Mouse (Mus musculus) embryonic facial prominence, embryonic 11.5 days (tissue): Measurements from ENCODE around the gene Tbx2. TPM values are rescaled to one million over a fixed set of nuclear protein-coding genes. Genes with fewer than 3 reads are reported as not detected.

ENCODE experiments used
- ATAC-seq: fragments of 200-750 bp; cut with Nextera tagmentation; replicated peaks from 2 replicates; pipeline ENCODE4 v1.8.0; 2017; ENCODE audit warnings: low read depth; ENCODE audit not compliant: insufficient number of reproducible peaks, low FRiP score, low TSS enrichment
- DNase-seq: peaks from one replicate; pipeline ENCODE4 v3.0.0-alpha.2; 2015; ENCODE audit warnings: low spot score
- H3K27ac ChIP-seq: fragments of 300-500 bp; sonication (generic); replicated peaks from 2 replicates; pipeline ENCODE4 v1.5.1; 2014; ENCODE audit warnings: mild to moderate bottlenecking, low read depth, low read length, control low read depth
- H3K27me3 ChIP-seq: fragments of 300-500 bp; sonication (generic); 2 replicates; pipeline ENCODE4 v1.6.1; 2014; ENCODE audit warnings: mild to moderate bottlenecking, low read length, moderate library complexity, mixed read lengths; ENCODE audit not compliant: control insufficient read depth, insufficient read depth
- H3K36me3 ChIP-seq: fragments of 300-500 bp; sonication (generic); replicated peaks from 2 replicates; pipeline ENCODE4 v1.6.1; 2014; ENCODE audit warnings: low read depth, mild to moderate bottlenecking, low read length, moderate library complexity, mixed read lengths; ENCODE audit not compliant: control insufficient read depth, insufficient read depth
- H3K4me1 ChIP-seq: fragments of 300-500 bp; sonication (generic); 2 replicates; pipeline ENCODE4 v1.6.1; 2014; ENCODE audit warnings: low read length, mixed read lengths; ENCODE audit not compliant: control insufficient read depth, insufficient read depth
- H3K4me2 ChIP-seq: fragments of 300-500 bp; sonication (generic); 2 replicates; pipeline ENCODE4 v1.6.1; 2014; ENCODE audit warnings: low read depth, mild to moderate bottlenecking, control low read depth, low read length, moderate library complexity
- H3K4me3 ChIP-seq: fragments of 300-500 bp; sonication (generic); 2 replicates; pipeline ENCODE4 v1.5.1; 2014; ENCODE audit warnings: low read depth, low read length, control low read depth
- H3K9ac ChIP-seq: fragments of 300-500 bp; sonication (generic); replicated peaks from 2 replicates; pipeline ENCODE4 v1.6.1; 2014; ENCODE audit warnings: mild to moderate bottlenecking, control low read depth, low read length
- H3K9me3 ChIP-seq: fragments of 300-500 bp; sonication (generic); replicated peaks from 2 replicates; pipeline ENCODE4 v1.6.1; 2016; ENCODE audit warnings: mild to moderate bottlenecking, low read length, inconsistent platforms, mixed read lengths; ENCODE audit not compliant: control insufficient read depth
- WGBS: fragments of 180-500 bp; shearing (Covaris S2); extraction: QIAGEN DNeasy Blood & Tissue Kit; methylation state at CpG from one replicate; pipeline ENCODE4 v1.1.7; 2014; 5-methylcytosine and 5-hydroxymethylcytosine counted together
- polyA plus RNA-seq: library from polyadenylated mRNA; unstranded; fragments of >200 nt; fragmentation: Nextera tagmentation; extraction: Ambion mirVana; gene quantifications from 2 replicates; pipeline ENCODE4 v1.2.1, GENCODE M21; 2014

Tbx2 gene
- polyA plus RNA-seq = 22.3 and 25.9 TPM in 2 replicates

- Histone ChIP-seq H3K27ac (peak within 1 kb of the TSS; percentile 96), H3K4me1 (peaks cover 13% of the 10 kb centered on the region), H3K27me3 (peaks cover 41% of the 10 kb centered on the region), H3K36me3 (no peaks in the 10 kb centered on the region), H3K4me3 (peak within 1 kb of the TSS; percentile 79), H3K4me2 (peak within 1 kb of the TSS; percentile 90), H3K9ac (peak within 1 kb of the TSS; percentile 96), H3K9me3 (no peaks in the 10 kb centered on the region)
- 0% methylated on average over 33 of the region's 52 CpGs for WGBS
- ATAC-seq = peak; percentile 79
- peak; percentile 92 for DNase-seq
Observed at GRCm38 (mm10) chr11:85832231-85832924, at the start of gene Tbx2. TSS of gene Tbx2 (plus strand) at chr11:85832551.

- no peak overlapping the region for H3K4me3 ChIP-seq
- peak; percentile 52 for DNase-seq
- no peak overlapping the region for H3K4me2 ChIP-seq
- H3K9ac ChIP-seq = no peak overlapping the region
- H3K27ac ChIP-seq = no peak overlapping the region
- 0 out of 2 replicates have a peak, but pooled peaks have one; percentile 44 for ATAC-seq
- H3K27me3 ChIP-seq = no peaks in the 10 kb centered on the region
- 73% methylated on average over 3 of the region's 3 CpGs for WGBS
- no peaks in the 10 kb centered on the region for H3K9me3 ChIP-seq
- H3K4me1 ChIP-seq = no peaks in the 10 kb centered on the region
- H3K36me3 ChIP-seq = no peaks in the 10 kb centered on the region
Observed at GRCm38 (mm10) chr11:85786113-85786718, 46.1 kb upstream of the Tbx2 start.

- Histone ChIP-seq H3K9me3 (no peaks in the 10 kb centered on the region), H3K9ac (no peak overlapping the region), H3K4me1 (no peaks in the 10 kb centered on the region), H3K4me2 (no peak overlapping the region), H3K36me3 (no peaks in the 10 kb centered on the region), H3K27me3 (no peaks in the 10 kb centered on the region), H3K4me3 (no peak overlapping the region), H3K27ac (no peak overlapping the region)
- WGBS = 85% methylated on average over 7 of the region's 7 CpGs
- ATAC-seq (no peak), DNase-seq (no peak)
Observed at GRCm38 (mm10) chr11:85789750-85790149, 42.6 kb upstream of the Tbx2 start.

GRCm38 (mm10) chr11:85790267-85790666 is 42.1 kb upstream of the Tbx2 start:
- DNase-seq (no peak), ATAC-seq (no peak)
- Histone ChIP-seq H3K4me3 (no peak overlapping the region), H3K9me3 (no peaks in the 10 kb centered on the region), H3K27me3 (no peaks in the 10 kb centered on the region), H3K4me1 (no peaks in the 10 kb centered on the region), H3K9ac (no peak overlapping the region), H3K36me3 (no peaks in the 10 kb centered on the region), H3K27ac (no peak overlapping the region), H3K4me2 (no peak overlapping the region)
- WGBS = 76% methylated on average over 2 of the region's 2 CpGs

GRCm38 (mm10) chr11:85791212-85791611 is 41.1 kb upstream of the Tbx2 start:
- Histone ChIP-seq H3K27ac (no peak overlapping the region), H3K9ac (no peak overlapping the region), H3K27me3 (no peaks in the 10 kb centered on the region), H3K4me3 (no peak overlapping the region), H3K9me3 (no peaks in the 10 kb centered on the region), H3K4me2 (no peak overlapping the region), H3K4me1 (no peaks in the 10 kb centered on the region), H3K36me3 (no peaks in the 10 kb centered on the region)
- ATAC-seq (no peak), DNase-seq (no peak)
- 85% methylated on average over 1 of the region's 1 CpGs for WGBS

- Histone ChIP-seq H3K27ac (no peak overlapping the region), H3K36me3 (no peaks in the 10 kb centered on the region), H3K4me1 (no peaks in the 10 kb centered on the region), H3K4me2 (no peak overlapping the region), H3K4me3 (no peak overlapping the region), H3K27me3 (no peaks in the 10 kb centered on the region), H3K9ac (no peak overlapping the region), H3K9me3 (no peaks in the 10 kb centered on the region)
- WGBS = 66% methylated on average over 12 of the region's 12 CpGs
- DNase-seq (no peak), ATAC-seq (no peak)
Observed at GRCm38 (mm10) chr11:85792534-85793215, 39.7 kb upstream of the Tbx2 start.

GRCm38 (mm10) chr11:85799456-85799855 is 32.9 kb upstream of the Tbx2 start:
- DNase-seq (no peak), ATAC-seq (no peak)
- 80% methylated on average over 4 of the region's 4 CpGs for WGBS

GRCm38 (mm10) chr11:85799856-85800255 is 32.5 kb upstream of the Tbx2 start:
- no peaks in the 10 kb centered on the region for H3K4me1 ChIP-seq
- H3K4me2 ChIP-seq = no peak overlapping the region
- no peak overlapping the region for H3K4me3 ChIP-seq
- no peaks in the 10 kb centered on the region for H3K27me3 ChIP-seq
- no peaks in the 10 kb centered on the region for H3K36me3 ChIP-seq
- H3K9ac ChIP-seq = no peak overlapping the region
- 53% methylated on average over 19 of the region's 19 CpGs for WGBS
- DNase-seq (no peak), ATAC-seq (no peak)
- H3K9me3 ChIP-seq = no peaks in the 10 kb centered on the region
- no peak overlapping the region for H3K27ac ChIP-seq

More at GRCm38 (mm10) chr11:85799456-85799855, 32.9 kb upstream of the Tbx2 start:
- Histone ChIP-seq H3K27me3 (no peaks in the 10 kb centered on the region), H3K4me3 (no peak overlapping the region), H3K4me2 (no peak overlapping the region), H3K4me1 (no peaks in the 10 kb centered on the region), H3K9ac (no peak overlapping the region), H3K27ac (no peak overlapping the region), H3K9me3 (no peaks in the 10 kb centered on the region), H3K36me3 (no peaks in the 10 kb centered on the region)
